Mouse (Mus musculus): ENCODE results near the gene Ttc30a2.

DNA sequence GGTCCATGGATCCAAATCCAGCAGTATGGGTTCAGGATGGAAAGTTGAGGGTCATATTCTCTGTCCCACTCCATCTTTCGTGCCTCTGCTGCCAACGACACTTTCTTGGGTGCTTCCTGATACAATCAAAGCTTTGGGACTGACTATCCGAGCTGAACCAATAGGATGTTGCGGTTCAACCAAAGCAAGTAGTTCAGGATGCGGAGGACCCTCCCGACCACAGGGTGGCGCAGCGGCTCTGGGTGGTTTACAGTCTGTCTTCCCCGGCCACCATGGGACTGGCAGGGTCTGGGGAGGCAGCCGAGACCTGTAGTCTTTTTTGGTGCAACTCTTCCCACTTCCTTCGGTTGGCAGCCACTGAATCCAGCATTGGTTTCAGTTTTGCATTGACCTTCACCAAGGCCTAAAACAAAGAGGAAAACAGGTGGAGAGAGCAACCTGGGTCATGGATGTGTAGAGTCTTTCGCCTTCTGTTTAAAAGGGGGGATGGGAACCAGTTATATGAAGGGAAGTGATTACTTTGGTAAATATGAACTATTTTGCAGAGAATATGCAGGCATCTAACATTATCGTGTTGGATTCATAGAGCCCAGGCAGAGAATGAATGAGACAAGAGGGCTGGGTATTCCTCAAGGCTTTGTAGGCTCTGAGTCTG lies 13.0 kb upstream of the Ttc30a2 start:
- TF ChIP-seq CTCF (conservative IDR thresholded peaks at IDR 0.05; ENCODE audit: low read length) (peak; percentile 79), POU5F1 (IDR thresholded peaks at IDR 0.05; ENCODE audit: borderline replicate concordance, low read length) (no peak), NANOG (IDR thresholded peaks at IDR 0.05; ENCODE audit: borderline replicate concordance, low read length) (no peak)
